Mouse (Mus musculus): ENCODE results near the gene Kcnc1.

DNA sequence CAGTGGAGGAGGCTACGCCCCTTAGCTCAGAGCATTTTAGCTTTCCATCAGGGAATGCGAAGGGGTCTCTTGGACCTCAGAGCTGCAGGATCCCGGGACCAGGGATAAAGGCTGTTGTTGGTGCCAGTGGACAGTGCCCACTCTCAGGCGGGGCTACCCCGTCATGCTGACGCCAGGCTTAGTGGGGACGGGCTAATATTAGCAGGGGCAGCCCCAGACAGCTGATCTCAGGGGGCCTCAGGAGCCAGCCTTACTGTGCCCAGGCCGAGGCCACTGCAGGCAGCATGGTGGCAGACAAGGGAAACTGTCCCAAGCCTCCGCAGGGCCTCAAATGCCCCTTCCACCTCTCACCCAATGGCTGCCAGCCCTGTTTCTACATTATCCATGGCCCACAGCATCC is 12.3 kb downstream of the Kcnc1 start:
- TF ChIP-seq CTCF (IDR thresholded peaks at IDR 0.05; ENCODE audit: low read depth, low read length) (no peak), POLR2A (IDR thresholded peaks at IDR 0.05; ENCODE audit: borderline replicate concordance, low read depth, low read length) (no peak)

Measured in bone marrow macrophage, adult 2 months (primary cell).